Mouse (Mus musculus): ENCODE data around the gene Ccdc175.

- TF ChIP-seq CTCF (conservative IDR thresholded peaks at IDR 0.05 in 1 of 2, IDR thresholded peaks at IDR 0.05 in 1 of 2; ENCODE audit: low read depth in 2 of 2, low read length in 2 of 2): no peak
- no peak for TF ChIP-seq HCFC1 (IDR thresholded peaks at IDR 0.05; ENCODE audit: low read depth, low read length)
- no peak for TF ChIP-seq GABPA (IDR thresholded peaks at IDR 0.05; ENCODE audit: insufficient replicate concordance, low read depth, low read length)
- TF ChIP-seq SMC3 (IDR thresholded peaks at IDR 0.05; ENCODE audit: low read depth, low read length): no peak
- no peak for TF ChIP-seq PAX5 (IDR thresholded peaks at IDR 0.05; ENCODE audit: low read length)
- TF ChIP-seq USF2 (conservative IDR thresholded peaks at IDR 0.05; ENCODE audit: low read depth, low read length): no peak
- TF ChIP-seq JUN (IDR thresholded peaks at IDR 0.05; ENCODE audit: insufficient read depth, low read depth, low read length): no peak
- no peak for TF ChIP-seq ZNF384 (IDR thresholded peaks at IDR 0.05; ENCODE audit: low read depth, low read length)
- TF ChIP-seq EP300 (IDR thresholded peaks at IDR 0.05; ENCODE audit: low read length): no peak
Observed at GRCm38 (mm10) chr12:72086166-72086825, 98.5 kb downstream of the Ccdc175 start.

Measured in CH12.LX (cell line).